Comparison of ENCODE assay signal across 7 mouse cellular contexts in genomic region chr5:35858069-35858468, GRCm38 (mm10). TPM values are rescaled to one million over a fixed set of nuclear protein-coding genes. Genes with fewer than 3 reads are reported as not detected.
DNase-seq lines count a peak whose midpoint lies in the region; TF ChIP-seq lines count a peak whose summit lies in the region.

No protein-coding gene starts in this region.

- no peak overlapping the region for H3K9ac ChIP-seq in ES-Bruce4 (ENCODE audit: low read depth, poor library complexity, severe bottlenecking)

- no peak for TF ChIP-seq EP300 in ES-Bruce4 (IDR thresholded peaks at IDR 0.05; ENCODE audit: insufficient read depth, low read depth, low read length)

- H3K9me3 ChIP-seq in ES-Bruce4 (replicated peaks; ENCODE audit: control insufficient read depth, insufficient read depth, low read length, poor library complexity, severe bottlenecking) = no peaks in the 10 kb centered on the region

- H3K79me2 ChIP-seq in C2C12 (ENCODE audit: control insufficient read depth, insufficient read depth) = no peaks in the 10 kb centered on the region

- H3K27ac ChIP-seq in ES-Bruce4 (ENCODE audit: insufficient read depth, low read length) = no peak overlapping the region

- H3K4me1 ChIP-seq in ES-Bruce4 (ENCODE audit: control insufficient read depth, insufficient read depth, low read length) = no peaks in the 10 kb centered on the region

- H3K4me3 ChIP-seq in C2C12 (ENCODE audit: insufficient read depth, poor library complexity, severe bottlenecking) (no peak overlapping the region), ES-Bruce4 (ENCODE audit: low read depth, low read length) (no peak overlapping the region)

- H3ac ChIP-seq in C2C12 (ENCODE audit: control insufficient read depth, insufficient read length, low read depth) = no peak overlapping the region

- no peak for TF ChIP-seq POLR2A in ES-Bruce4 (IDR thresholded peaks at IDR 0.05; ENCODE audit: insufficient read depth, low read length)

- peak; percentile 57 for TF ChIP-seq CTCF in C2C12 (IDR thresholded peaks at IDR 0.05; ENCODE audit: control insufficient read depth, insufficient read depth, insufficient read length)
- peak; percentile 94 for TF ChIP-seq CTCF in ES-Bruce4 (IDR thresholded peaks at IDR 0.05; ENCODE audit: low read depth, low read length)

- H3K27me3 ChIP-seq in C2C12 (ENCODE audit: control insufficient read depth, insufficient read depth, insufficient read length) (peaks cover 75% of the 10 kb centered on the region), ES-Bruce4 (ENCODE audit: control insufficient read depth, insufficient read depth, low read length, poor library complexity, severe bottlenecking) (no peaks in the 10 kb centered on the region)

- H3K79me3 ChIP-seq in C2C12 (ENCODE audit: low read depth) = no peaks in the 10 kb centered on the region

- no peaks in the 10 kb centered on the region for H3K36me3 ChIP-seq in C2C12 (ENCODE audit: control insufficient read depth, insufficient read depth)
- H3K36me3 ChIP-seq in ES-Bruce4 (ENCODE audit: control insufficient read depth, insufficient read depth, low read length, poor library complexity, severe bottlenecking) = no peaks in the 10 kb centered on the region

- DNase-seq in cerebellum, adult 11 months = peak; percentile 57
- DNase-seq in forelimb bud, embryonic 11.5 days (ENCODE audit: low read depth, low spot score) = peak; percentile 70
- DNase-seq in kidney, postnatal 10 days = peak; percentile 85
- peak; percentile 65 for DNase-seq in lung, postnatal 10 days
- peak; percentile 82 for DNase-seq in right cerebral cortex, postnatal 14 days

TF ChIP-seq in C2C12, 6 proteins besides CTCF, POLR2A, EP300 and RAD21:
- TF ChIP-seq MYOD1 (IDR thresholded peaks at IDR 0.05; ENCODE audit: control insufficient read depth, insufficient read length, low read depth) (no peak), FOSL1 (IDR thresholded peaks at IDR 0.05; ENCODE audit: insufficient read depth, low read length, poor library complexity, severe bottlenecking) (no peak), USF1 (IDR thresholded peaks at IDR 0.05; ENCODE audit: low read depth) (no peak), MAX (IDR thresholded peaks at IDR 0.05) (no peak), CEBPB (IDR thresholded peaks at IDR 0.05; ENCODE audit: low read depth) (no peak), MYOG (IDR thresholded peaks at IDR 0.05; ENCODE audit: control insufficient read depth, extremely low read depth, insufficient read length) (no peak)

RNA-seq across cellular contexts. Expression of gene Afap1, which starts 35.0 kb away (rescaled TPM):
- polyA plus RNA-seq in C2C12 (2012; fragmentation: generic; extraction: Trizol) = 9.5 TPM
- polyA plus RNA-seq in ES-Bruce4 (2011; ENCODE audit: insufficient read depth, insufficient read length, low read depth, missing spikeins) = 31.7 and 33.8 TPM in 2 replicates
